Mouse (Mus musculus) liver, embryonic 14.5 days (tissue): ENCODE measurements around the gene Slc38a10. TPM values are rescaled to one million over a fixed set of nuclear protein-coding genes. Genes with fewer than 3 reads are reported as not detected.

ENCODE experiments used
- ATAC-seq: fragments of 200-750 bp; cut with Nextera tagmentation; 2 replicates; pipeline ENCODE4 v1.8.0; 2017; ENCODE audit warnings: moderate number of reproducible peaks, mild to moderate bottlenecking, moderate library complexity; ENCODE audit not compliant: insufficient read depth
- DNase-seq, 3 experiments: peaks; one replicate each; pipeline ENCODE4 v3.0.0-alpha.2; 2012 to 2013; ENCODE audit warnings: low read depth in 3 of 3, low spot score in 3 of 3
- H3K27ac ChIP-seq: fragments of 300-500 bp; sonication (generic); 2 replicates; pipeline ENCODE4 v1.5.1; 2014; ENCODE audit warnings: moderate library complexity, mild to moderate bottlenecking, control low read depth, inconsistent platforms
- H3K27me3 ChIP-seq: fragments of 300-500 bp; sonication (generic); 2 replicates; pipeline ENCODE4 v1.6.1; 2014; ENCODE audit warnings: mild to moderate bottlenecking, low read length, moderate library complexity; ENCODE audit not compliant: control insufficient read depth, insufficient read depth
- H3K36me3 ChIP-seq: fragments of 300-500 bp; sonication (generic); replicated peaks from 2 replicates; pipeline ENCODE4 v1.6.1; 2014; ENCODE audit warnings: low read depth; ENCODE audit not compliant: control insufficient read depth, insufficient read depth
- H3K4me1 ChIP-seq, 2 experiments: fragments of 200-500 bp in 1 of 2; fragments of 300-500 bp in 1 of 2; sonication (generic) in 1 of 2; replicated peaks; 2 replicates each; pipeline ENCODE4 v1.6.1; 2012 to 2014; ENCODE audit warnings: antibody characterized with exemption in 1 of 2, inconsistent platforms in 1 of 2, low read length in 1 of 2; ENCODE audit not compliant: control insufficient read depth in 2 of 2, insufficient read depth in 2 of 2
- H3K4me2 ChIP-seq: fragments of 300-500 bp; sonication (generic); 2 replicates; pipeline ENCODE4 v1.6.1; 2014; ENCODE audit warnings: low read depth, mild to moderate bottlenecking, control low read depth, moderate library complexity
- H3K4me3 ChIP-seq, 2 experiments: fragments of 200-500 bp in 1 of 2; fragments of 300-500 bp in 1 of 2; sonication (generic) in 1 of 2; 2 replicates each; pipeline ENCODE4 v1.5.1; 2012 to 2014; ENCODE audit warnings: low read depth in 2 of 2, low read length in 2 of 2, mild to moderate bottlenecking in 2 of 2, control low read depth in 1 of 2, inconsistent platforms in 1 of 2, moderate library complexity in 1 of 2; ENCODE audit not compliant: insufficient read depth in 1 of 2
- H3K9ac ChIP-seq: fragments of 300-500 bp; sonication (generic); replicated peaks from 2 replicates; pipeline ENCODE4 v1.6.1; 2014; ENCODE audit warnings: mild to moderate bottlenecking, control low read depth, moderate library complexity
- H3K9me3 ChIP-seq: fragments of 300-500 bp; sonication (generic); 2 replicates; pipeline ENCODE4 v1.6.1; 2016; ENCODE audit warnings: low read length, mixed read lengths; ENCODE audit not compliant: control insufficient read depth
- CTCF ChIP-seq: IDR thresholded peaks from 2 replicates; pipeline ENCODE4 v1.5.1; 2016; ENCODE audit warnings: antibody characterized with exemption, low read depth, control low read depth
- EP300 ChIP-seq: IDR thresholded peaks from 2 replicates; pipeline ENCODE4 v1.6.1; 2016; ENCODE audit warnings: antibody characterized with exemption, low read depth
- WGBS: fragments of 180-500 bp; shearing (Covaris S2); extraction: QIAGEN DNeasy Blood & Tissue Kit; methylation state at CpG from one replicate; pipeline ENCODE4 v1.1.7; 2014; ENCODE audit not compliant: insufficient replicate concordance; 5-methylcytosine and 5-hydroxymethylcytosine counted together
- polyA plus RNA-seq, 2 experiments: library from polyadenylated mRNA; depleted of rRNA in 1 of 2; stranded (reverse) in 1 of 2; unstranded in 1 of 2; fragments of >200 nt; fragmentation: Nextera tagmentation in 1 of 2; extraction: Ambion mirVana in 1 of 2; gene quantifications; 2 replicates each; pipeline versions ENCODE4 v1.2.1 to v1.2.3; 2012 to 2014

Gene Slc38a10
- polyA plus RNA-seq (2012; rRNA removed) (15.9 and 21.0 TPM in 2 replicates), polyA plus RNA-seq (2014; fragmentation: Nextera tagmentation; extraction: Ambion mirVana) (21.8 and 23.3 TPM in 2 replicates)

DNA sequence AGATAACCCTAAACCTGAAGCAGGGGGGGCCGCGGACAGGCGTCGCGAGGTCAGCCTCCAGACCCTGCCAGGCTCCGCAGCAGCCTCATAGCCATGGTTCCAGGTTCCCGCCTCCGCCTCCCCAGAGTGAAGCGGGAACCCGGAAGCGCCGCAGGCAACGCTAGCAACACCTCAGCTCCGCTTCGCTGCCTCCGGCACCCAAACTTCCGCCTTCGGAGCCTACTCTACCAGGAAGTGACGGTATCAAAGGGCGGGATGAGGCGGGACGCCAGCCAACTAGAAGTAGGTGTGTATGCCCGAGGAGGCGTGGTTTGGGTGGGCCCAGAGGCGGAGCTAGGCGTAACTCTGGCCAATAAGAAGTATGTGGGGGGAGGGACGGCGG is at the start of gene Slc38a10:
TSS of gene Slc38a10 (minus strand) at position 234 of the 382 bp plus-strand sequence.
- DNase-seq (peak; percentile 98 to 99 (median 99)), ATAC-seq (peak; percentile 97)
- peak within 1 kb of the TSS; percentile 88 for H3K9ac ChIP-seq
- H3K4me1 ChIP-seq = peaks cover 14 to 18% of the 10 kb centered on the region in 2 experiments
- H3K36me3 ChIP-seq = no peaks in the 10 kb centered on the region
- H3K27ac ChIP-seq = peak within 1 kb of the TSS; percentile 70
- no peaks in the 10 kb centered on the region for H3K27me3 ChIP-seq
- H3K4me3 ChIP-seq = peak within 1 kb of the TSS; percentile 79 to 85
- TF ChIP-seq EP300 = no peak
- TF ChIP-seq CTCF = no peak
- peak within 1 kb of the TSS; percentile 94 for H3K4me2 ChIP-seq
- no peaks in the 10 kb centered on the region for H3K9me3 ChIP-seq
- under 1% methylated on average over 28 of the region's 28 CpGs for WGBS

DNA sequence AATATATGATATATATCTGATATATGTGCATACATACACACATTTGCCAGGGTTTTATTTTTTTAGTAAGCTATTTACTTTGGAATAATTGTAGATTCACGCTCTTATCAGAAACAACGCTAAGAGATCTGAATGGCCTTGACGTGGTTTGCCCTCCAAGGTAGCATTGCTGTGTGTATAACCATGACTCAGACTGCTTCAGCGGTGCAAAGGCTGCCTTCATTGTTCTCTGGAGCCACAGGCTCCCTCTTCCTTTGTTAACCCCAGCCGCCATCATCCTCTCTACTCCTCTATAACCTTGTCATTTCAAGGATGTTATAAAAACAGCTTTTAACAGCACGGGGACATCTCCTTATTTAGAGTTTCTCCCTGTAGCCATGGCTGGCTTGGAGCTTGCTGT is 49.5 kb upstream of the Slc38a10 start:
- TF ChIP-seq EP300 (no peak), CTCF (no peak)
- no peaks in the 10 kb centered on the region for H3K9me3 ChIP-seq
- H3K4me3 ChIP-seq = no peak overlapping the region
- H3K36me3 ChIP-seq = no peaks in the 10 kb centered on the region
- H3K4me1 ChIP-seq = no peaks in the 10 kb centered on the region
- no peak for ATAC-seq
- H3K4me2 ChIP-seq = no peak overlapping the region
- H3K9ac ChIP-seq = no peak overlapping the region
- no peak for DNase-seq
- H3K27me3 ChIP-seq = no peaks in the 10 kb centered on the region
- H3K27ac ChIP-seq = no peak overlapping the region
- 39% methylated on average over 6 of the region's 6 CpGs for WGBS

DNA sequence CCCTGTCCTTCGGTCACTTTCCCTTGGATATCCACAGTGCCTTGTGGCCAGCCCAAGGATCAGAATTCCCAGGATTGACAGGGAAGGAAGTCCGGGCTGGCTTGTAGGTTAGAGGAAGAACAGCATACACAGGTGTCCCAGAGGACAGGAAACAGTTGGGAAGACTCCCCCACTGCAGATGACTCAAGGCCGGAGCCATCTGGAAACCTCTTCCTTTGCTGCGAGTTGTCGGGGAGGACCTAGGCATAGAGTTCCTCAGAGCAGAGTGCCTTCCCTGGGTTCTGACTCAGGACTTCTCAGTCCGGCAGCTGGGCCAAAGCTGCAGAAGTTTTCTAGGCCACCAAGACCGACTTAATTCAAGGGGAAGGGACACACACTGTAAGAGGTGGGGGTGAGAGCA is 48.6 kb upstream of the Slc38a10 start:
- no peak for TF ChIP-seq CTCF
- no peak for ATAC-seq
- 33% methylated on average over 7 of the region's 7 CpGs for whole genome bisulfite sequencing

DNA sequence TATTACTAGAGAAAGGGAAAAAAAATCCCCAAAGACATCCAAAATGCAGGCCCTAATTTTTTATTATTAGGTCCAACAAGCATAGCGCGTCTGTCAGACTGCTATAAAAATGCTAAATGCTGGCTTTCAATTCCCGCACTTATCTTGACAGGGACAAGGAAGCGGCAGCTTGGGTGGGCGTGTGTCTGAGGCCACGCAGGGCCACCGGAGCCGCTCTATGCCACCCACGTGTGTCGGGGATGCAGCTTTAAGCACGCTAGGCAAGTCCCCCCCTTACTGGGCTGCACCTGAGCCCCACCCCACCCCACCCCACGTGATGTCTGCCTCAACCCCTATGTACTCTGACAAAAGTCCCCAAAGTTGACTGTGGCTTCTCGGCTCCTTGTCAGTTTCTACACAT is 47.7 kb upstream of the Slc38a10 start:
- 30% methylated on average over 13 of the region's 13 CpGs for WGBS
- no peak overlapping the region for H3K27ac ChIP-seq
- no peak overlapping the region for H3K9ac ChIP-seq
- no peaks in the 10 kb centered on the region for H3K36me3 ChIP-seq
- no peak for ATAC-seq
- no peaks in the 10 kb centered on the region for H3K9me3 ChIP-seq
- no peak for DNase-seq
- H3K4me1 ChIP-seq = no peaks in the 10 kb centered on the region
- no peak overlapping the region for H3K4me2 ChIP-seq
- TF ChIP-seq CTCF (no peak), EP300 (no peak)
- H3K4me3 ChIP-seq = no peak overlapping the region
- H3K27me3 ChIP-seq = no peaks in the 10 kb centered on the region

More for the DNA sequence above, 48.6 kb upstream of the Slc38a10 start:
- no peaks in the 10 kb centered on the region for H3K36me3 ChIP-seq
- no peaks in the 10 kb centered on the region for H3K27me3 ChIP-seq
- no peak overlapping the region for H3K9ac ChIP-seq
- H3K4me3 ChIP-seq = no peak overlapping the region
- no peaks in the 10 kb centered on the region for H3K4me1 ChIP-seq
- no peak overlapping the region for H3K27ac ChIP-seq
- DNase-seq = no peak
- no peak overlapping the region for H3K4me2 ChIP-seq
- no peaks in the 10 kb centered on the region for H3K9me3 ChIP-seq

DNA sequence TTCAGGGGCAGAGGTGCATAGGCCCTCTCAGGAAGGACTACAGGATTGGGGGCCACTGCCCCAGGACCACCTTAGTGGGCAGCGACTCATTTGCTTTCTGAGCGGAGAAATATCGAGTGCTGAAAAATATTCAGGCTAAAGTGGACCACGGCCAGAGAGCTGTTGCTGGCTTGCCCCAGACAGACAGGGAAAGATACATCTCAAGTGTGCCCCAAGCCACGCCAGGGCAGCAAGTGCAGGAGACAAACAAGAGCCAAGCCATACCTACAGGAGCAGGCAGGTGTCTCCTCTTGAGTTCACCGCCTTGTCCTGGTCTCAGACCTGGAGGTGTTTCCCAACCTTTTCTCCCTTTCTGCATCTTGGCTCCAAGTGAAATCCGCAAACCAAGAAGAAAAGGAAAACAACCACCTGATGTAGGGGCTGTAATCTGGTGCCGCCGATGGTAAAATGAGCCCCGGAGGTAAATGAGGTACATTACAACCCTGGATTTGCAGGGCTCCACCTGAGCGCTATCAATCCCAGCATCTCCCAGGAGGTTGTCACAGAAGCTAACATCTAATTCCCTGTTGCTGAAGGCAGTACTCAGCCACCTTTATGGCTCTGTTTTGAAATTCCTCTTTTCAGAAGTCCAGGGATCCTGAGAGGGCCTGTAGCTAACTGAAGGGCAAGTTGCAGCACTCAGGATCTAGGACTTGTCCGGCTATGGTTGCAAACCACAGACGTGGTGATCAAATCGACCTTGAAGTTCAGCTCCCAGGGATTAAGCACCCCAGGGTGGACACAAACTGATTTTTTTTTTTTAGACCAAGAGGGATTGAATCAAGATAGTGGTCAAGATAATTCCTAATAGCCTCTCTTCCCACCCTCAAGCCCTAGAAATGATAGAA is 39.6 kb upstream of the Slc38a10 start:
- H3K4me3 ChIP-seq = 0 out of 4 replicates have a peak overlapping the region, but pooled peaks of 1 of the 2 experiments have one; percentile 12
- WGBS = 49% methylated on average over 14 of the region's 14 CpGs
- no peaks in the 10 kb centered on the region for H3K9me3 ChIP-seq
- DNase-seq = no peak
- no peak for TF ChIP-seq EP300
- TF ChIP-seq CTCF = no peak
- H3K4me1 ChIP-seq = peaks cover 0 to 7% of the 10 kb centered on the region in 2 experiments; a peak in 2 of 4 replicates
- ATAC-seq = no peak
- H3K9ac ChIP-seq = no peak overlapping the region
- no peak overlapping the region for H3K27ac ChIP-seq
- H3K27me3 ChIP-seq = peaks cover 42% of the 10 kb centered on the region
- peak overlapping the region; percentile 61 for H3K4me2 ChIP-seq
- H3K36me3 ChIP-seq = no peaks in the 10 kb centered on the region
